Mouse (Mus musculus) lung, postnatal 36 days (tissue): ENCODE data around the gene Fam173b.

Experiments used
- DNase-seq: peaks from one replicate; pipeline ENCODE4 v3.0.0; 2022; ENCODE audit warnings: mixed read lengths

The Fam173b gene

DNA sequence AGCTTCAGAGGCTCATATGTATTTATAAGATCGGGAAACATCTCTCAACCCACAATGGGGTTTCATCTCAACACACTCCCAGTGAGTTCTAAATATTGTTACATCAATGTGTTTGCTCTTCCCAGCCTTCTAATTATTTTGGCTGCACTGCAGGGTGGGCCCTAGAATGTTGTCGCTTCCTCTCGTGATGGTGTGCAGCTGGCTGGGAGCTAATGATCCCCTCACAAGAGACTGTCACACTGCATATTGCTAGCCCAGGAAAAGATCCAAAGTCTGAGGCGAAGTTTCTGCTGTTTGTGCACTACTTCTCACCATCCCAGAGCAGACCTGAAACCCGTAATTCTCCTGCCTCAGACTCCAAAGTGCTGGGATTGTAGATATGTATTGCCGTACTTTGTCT, 45.6 kb downstream of the Fam173b start:
- no peak for DNase-seq

DNA sequence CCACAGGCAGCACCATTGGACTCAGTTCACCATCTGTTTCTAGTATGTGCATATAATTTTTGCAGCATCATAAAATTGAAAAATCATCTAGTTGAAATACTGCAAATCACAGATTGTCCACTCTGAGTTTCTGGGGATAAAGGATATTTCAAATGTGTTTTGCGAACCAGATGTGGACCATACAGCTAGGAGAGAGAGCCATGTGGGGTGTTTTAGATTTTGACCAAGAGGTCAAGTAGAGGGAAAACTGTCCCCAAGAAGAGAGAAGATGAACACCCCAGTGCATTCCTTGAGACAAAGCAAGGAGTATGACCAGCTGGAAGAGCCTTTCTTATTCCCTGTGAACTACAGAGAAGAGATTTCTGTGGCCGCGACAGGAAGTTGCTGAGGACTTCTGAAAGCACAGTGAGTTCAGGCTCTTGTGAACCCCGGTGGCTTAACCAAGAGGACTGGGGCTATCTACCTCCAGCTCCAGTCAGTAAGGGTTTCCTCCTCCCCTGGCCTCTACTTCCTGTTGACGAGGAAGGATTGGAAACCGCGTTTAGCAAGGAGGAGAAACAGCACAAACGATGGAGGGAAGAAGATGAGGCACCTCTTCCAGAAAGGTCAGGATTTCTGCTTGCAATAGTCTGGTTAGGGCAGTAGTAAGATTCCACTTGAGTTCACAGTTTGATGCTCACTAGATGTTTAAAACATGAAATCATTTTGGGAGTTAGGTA, 46.4 kb downstream of the Fam173b start:
- no peak for DNase-seq

DNA sequence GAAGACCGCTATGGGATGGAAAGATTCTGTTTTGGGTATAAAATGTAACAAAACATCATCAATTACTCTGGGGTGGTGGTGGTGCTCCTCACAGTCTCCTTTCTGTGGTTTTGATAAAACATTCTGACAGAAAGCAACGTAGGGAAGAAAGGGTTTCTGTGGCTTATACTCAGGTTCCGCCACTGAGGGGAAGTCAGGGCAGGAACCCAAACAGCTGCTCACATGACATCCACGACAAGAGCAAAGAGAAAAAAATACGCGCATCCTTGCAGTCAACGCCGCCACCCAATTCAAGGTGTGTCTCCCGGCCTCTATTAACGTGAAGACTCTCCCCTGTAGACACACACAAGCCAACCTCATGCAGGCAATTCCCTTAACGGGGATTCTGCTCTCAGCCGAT, 48.0 kb downstream of the Fam173b start:
- DNase-seq, result no peak

DNA sequence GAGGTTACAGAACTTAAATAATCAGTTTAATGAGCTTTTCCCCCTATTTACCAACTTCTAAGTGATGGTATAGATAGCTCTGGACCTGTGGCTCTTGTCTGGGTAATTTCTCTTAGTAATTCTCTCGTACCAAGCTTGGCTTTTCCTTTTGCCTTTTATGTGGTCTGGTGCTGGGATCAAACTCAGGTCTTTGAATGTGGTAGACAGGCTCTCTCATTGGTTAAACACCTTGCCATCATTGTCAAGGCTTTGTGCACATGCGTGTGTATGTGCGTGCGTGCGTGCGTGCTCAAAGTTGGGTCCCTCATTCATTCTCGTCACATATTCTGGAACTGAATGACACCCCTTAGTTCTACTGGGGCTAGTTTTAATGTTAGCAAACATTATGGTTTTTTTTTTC, 49.2 kb downstream of the Fam173b start:
- DNase-seq, result no peak

DNA sequence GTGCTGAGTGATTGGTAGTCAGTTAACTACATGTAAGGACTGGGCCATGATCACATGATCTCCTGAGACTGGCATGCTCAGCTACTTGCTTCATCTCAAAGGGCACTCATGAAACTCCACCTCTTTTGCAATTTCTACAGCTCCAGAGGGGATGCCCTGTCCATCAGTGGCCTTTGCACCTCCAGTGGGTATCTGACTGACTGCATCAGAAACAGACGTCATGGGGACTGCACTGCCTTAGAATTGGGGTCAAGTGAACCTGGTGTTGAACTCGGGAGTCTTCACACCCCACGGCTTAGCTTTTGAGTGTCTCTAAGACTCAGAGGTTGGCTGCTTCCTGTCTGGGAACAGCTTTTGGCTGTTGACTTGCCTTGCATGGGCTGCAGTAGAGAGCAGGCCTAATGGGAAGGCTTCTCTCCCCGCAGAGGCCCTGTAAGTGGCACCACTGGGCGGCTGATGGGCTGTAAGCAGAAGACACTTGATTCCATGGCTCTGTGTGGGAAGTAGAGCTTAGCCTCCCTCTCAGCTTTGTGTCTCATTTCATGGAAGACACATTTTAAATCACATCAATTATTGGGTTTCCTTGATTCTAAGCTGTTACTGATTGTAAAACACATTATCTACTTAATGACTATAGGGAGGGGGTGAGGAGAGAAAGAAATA, 58.6 kb downstream of the Fam173b start:
- DNase-seq, result no peak

DNA sequence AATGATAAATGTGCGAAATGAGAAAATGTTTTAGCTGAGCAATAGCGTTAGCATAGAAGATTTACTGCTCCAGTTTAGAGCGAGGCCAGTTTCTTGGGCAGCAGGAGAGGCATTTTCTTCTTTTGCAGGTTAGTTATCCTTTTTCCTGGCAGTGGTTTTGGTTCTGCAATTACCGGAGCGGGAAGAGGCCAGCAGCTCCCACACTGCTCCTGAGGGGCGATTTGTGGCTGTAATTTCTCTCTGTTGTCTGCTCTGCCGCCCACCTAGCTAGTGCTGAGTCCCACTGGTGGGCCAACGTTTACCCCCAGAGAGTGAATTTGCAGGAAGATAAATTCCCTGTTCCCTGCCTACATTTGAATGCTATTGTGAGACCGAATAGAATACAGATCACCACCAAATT, 59.2 kb downstream of the Fam173b start:
- no peak for DNase-seq

DNA sequence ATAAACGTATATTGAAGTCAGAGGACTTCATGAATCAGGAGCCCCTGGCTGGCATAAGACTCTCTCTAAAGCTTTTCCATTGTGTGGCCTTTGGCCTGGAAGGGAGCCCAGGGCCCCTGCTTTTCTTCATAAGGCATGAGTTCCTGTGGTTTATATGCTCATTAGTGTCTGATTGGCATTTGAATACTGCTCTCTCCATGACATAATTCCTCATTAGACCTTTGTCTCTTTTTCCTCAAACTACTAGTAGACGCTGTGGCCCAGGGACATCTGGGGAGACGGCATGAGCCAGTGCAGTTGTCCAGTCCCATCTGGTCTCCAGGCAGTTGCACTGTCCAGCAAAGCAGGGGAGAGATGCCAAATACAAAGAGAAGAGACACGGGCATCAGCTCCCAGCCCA, 60.1 kb downstream of the Fam173b start:
- DNase-seq, result no peak

DNA sequence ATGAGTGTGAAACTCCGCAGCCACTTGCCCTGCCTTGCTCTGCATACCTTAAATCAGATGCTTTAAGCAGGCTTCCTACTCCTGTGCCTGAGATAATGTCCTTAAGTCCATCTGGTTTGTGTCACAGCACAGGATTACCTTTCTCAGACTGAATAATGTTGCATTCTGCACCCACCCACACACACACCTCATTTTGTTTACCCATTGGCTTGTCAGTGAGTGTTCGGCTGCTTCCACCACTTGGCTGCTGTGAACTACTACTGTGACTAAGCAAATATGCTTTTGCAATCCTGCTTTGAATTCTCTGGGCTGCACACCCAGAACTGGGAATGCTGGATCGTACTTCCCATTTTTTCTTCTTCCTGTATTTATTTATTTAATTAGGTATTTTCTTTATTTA, 61.4 kb downstream of the Fam173b start:
- peak; percentile 58 for DNase-seq
